Mouse (Mus musculus): ENCODE data around the gene Kif23.

DNA sequence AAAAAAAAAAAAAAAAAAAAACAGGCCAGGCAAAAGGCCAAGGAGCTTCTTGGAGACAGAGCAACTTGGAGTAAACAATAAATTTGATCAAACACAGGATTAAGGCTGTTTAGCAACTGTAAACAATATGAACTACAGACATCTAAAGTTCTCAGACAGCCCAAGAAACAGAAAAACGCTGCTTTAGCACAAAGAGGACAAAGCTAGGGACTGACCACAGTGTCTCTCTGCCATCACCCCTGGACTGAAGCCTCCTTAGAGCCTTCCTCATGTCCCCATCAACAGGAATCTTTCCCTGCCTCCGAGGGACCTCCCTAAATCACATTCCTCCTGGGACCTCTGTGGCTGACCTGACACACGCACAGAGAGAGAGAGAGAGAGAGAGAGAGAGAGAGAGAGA lies 44.2 kb upstream of the Kif23 start:
- TF ChIP-seq GATA1 (IDR thresholded peaks at IDR 0.05; ENCODE audit: borderline replicate concordance, low read length) (no peak), FLI1 (IDR thresholded peaks at IDR 0.05; ENCODE audit: low read length) (no peak)
